In genomic region chr1:151627141-151627540, GRCm38 (mm10) we compare ENCODE assay signal across 19 mouse cellular contexts. TPM values are rescaled to one million over a fixed set of nuclear protein-coding genes. Genes with fewer than 3 reads are reported as not detected.
DNase-seq lines count a peak whose midpoint lies in the region; ATAC-seq and TF ChIP-seq lines count a peak whose summit lies in the region.
"Had no signal": no experiment of that assay in that cellular context is flagged by ENCODE, and none has a peak within 500 bp of the region (broad histone marks: within the 10 kb centered on the region; RNA-seq: fewer than 3 reads in every experiment).

No protein-coding gene starts in this region.

- WGBS in forebrain, embryonic 11.5 days, result 67% methylated on average over 3 of the region's 3 CpGs
- 40% methylated on average over 3 of the region's 3 CpGs for WGBS in forebrain, postnatal 0 days
- WGBS in forebrain, embryonic 14.5 days, result 38% methylated on average over 3 of the region's 3 CpGs

- no peaks in the 10 kb centered on the region for H3K27me3 ChIP-seq in forebrain, embryonic 11.5 days (ENCODE audit: control insufficient read depth, insufficient read depth, low read length)
- no peaks in the 10 kb centered on the region for H3K27me3 ChIP-seq in forebrain, postnatal 0 days (ENCODE audit: insufficient read depth, low read length)
- H3K27me3 ChIP-seq in forebrain, embryonic 14.5 days (replicated peaks; ENCODE audit: control insufficient read depth, insufficient read depth, low read length), result no peaks in the 10 kb centered on the region
- H3K27me3 ChIP-seq: hindbrain, embryonic 15.5 days; liver, embryonic 15.5 days; megakaryocyte, embryonic 14.5 days; midbrain, embryonic 13.5 days had no signal

- DNase-seq in forebrain, embryonic 11.5 days (ENCODE audit: low spot score), result no peak
- no peak for DNase-seq in forebrain, postnatal 0 days
- peak; percentile 74 for DNase-seq in kidney, adult 9 months
- DNase-seq in kidney, postnatal 10 days, result no peak
- DNase-seq in forebrain, embryonic 14.5 days (ENCODE audit: low spot score), result no peak
- DNase-seq in kidney, postnatal 25 days, result peak; percentile 12 to 57
- DNase-seq in cerebellum, adult 9-11 months, result no peak
- DNase-seq in adrenal gland, postnatal 14 days, result no peak
- DNase-seq: adrenal gland, postnatal 10 days; liver; lung, postnatal 36 days; right cerebral cortex, postnatal 14 days had no signal

- no peak overlapping the region for H3K9ac ChIP-seq in forebrain, embryonic 11.5 days (ENCODE audit: low read length)
- H3K9ac ChIP-seq in forebrain, postnatal 0 days, result no peak overlapping the region
- no peak overlapping the region for H3K9ac ChIP-seq in forebrain, embryonic 14.5 days (ENCODE audit: low read length)
- H3K9ac ChIP-seq: hindbrain, embryonic 15.5 days; liver, embryonic 15.5 days; midbrain, embryonic 13.5 days had no signal

- no peaks in the 10 kb centered on the region for H3K4me1 ChIP-seq in forebrain, embryonic 11.5 days (replicated peaks; ENCODE audit: control insufficient read depth, insufficient read depth, low read length)
- 0 out of 2 replicates have a peak, but pooled peaks cover 8% of the 10 kb centered on the region for H3K4me1 ChIP-seq in forebrain, postnatal 0 days (ENCODE audit: insufficient read depth)
- peaks cover 14% of the 10 kb centered on the region; the same call in 1 of the 2 replicates for H3K4me1 ChIP-seq in forebrain, embryonic 14.5 days (ENCODE audit: control insufficient read depth, insufficient read depth, low read length)

- no peaks in the 10 kb centered on the region for H3K36me3 ChIP-seq in forebrain, embryonic 11.5 days (ENCODE audit: control insufficient read depth, insufficient read depth, low read length)
- H3K36me3 ChIP-seq in forebrain, postnatal 0 days (ENCODE audit: insufficient read depth), result no peaks in the 10 kb centered on the region
- H3K36me3 ChIP-seq in forebrain, embryonic 14.5 days (ENCODE audit: control insufficient read depth, insufficient read depth, low read length), result no peaks in the 10 kb centered on the region
- H3K36me3 ChIP-seq: hindbrain, embryonic 15.5 days; limb, embryonic 10.5 days; liver, embryonic 15.5 days; midbrain, embryonic 13.5 days had no signal

- H3K27ac ChIP-seq in forebrain, embryonic 11.5 days (ENCODE audit: low read depth, low read length), result peak overlapping the region; percentile 4; the same call in 1 of the 2 replicates
- no peak overlapping the region for H3K27ac ChIP-seq in forebrain, postnatal 0 days (ENCODE audit: low read depth, low read length)
- H3K27ac ChIP-seq in forebrain, embryonic 14.5 days (ENCODE audit: low read depth, low read length), result 0 out of 2 replicates have a peak overlapping the region, but pooled peaks have one; percentile 36
- H3K27ac ChIP-seq: hindbrain, embryonic 15.5 days; limb, embryonic 10.5 days; liver, embryonic 15.5 days; midbrain, embryonic 13.5 days; stomach, postnatal 0 days had no signal

- ATAC-seq in forebrain, embryonic 11.5 days (replicated peaks; ENCODE audit: low FRiP score), result no peak
- no peak for ATAC-seq in forebrain, postnatal 0 days
- ATAC-seq in forebrain, embryonic 14.5 days, result peak; percentile 47

- no peak for TF ChIP-seq CTCF in forebrain, postnatal 0 days (IDR thresholded peaks at IDR 0.05; ENCODE audit: low read depth)

- H3K4me2 ChIP-seq in forebrain, embryonic 11.5 days (ENCODE audit: low read depth, low read length, severe bottlenecking), result no peak overlapping the region
- no peak overlapping the region for H3K4me2 ChIP-seq in forebrain, postnatal 0 days (ENCODE audit: low read depth)
- no peak overlapping the region for H3K4me2 ChIP-seq in forebrain, embryonic 14.5 days (ENCODE audit: low read length)
- H3K4me2 ChIP-seq: heart, embryonic 11.5 days; hindbrain, embryonic 15.5 days; liver, embryonic 15.5 days; midbrain, embryonic 13.5 days had no signal

- no peak overlapping the region for H3K4me3 ChIP-seq in forebrain, embryonic 11.5 days (ENCODE audit: low read depth, low read length)
- H3K4me3 ChIP-seq in forebrain, postnatal 0 days (ENCODE audit: low read depth, low read length), result no peak overlapping the region
- H3K4me3 ChIP-seq in forebrain, embryonic 14.5 days (ENCODE audit: low read depth, low read length), result no peak overlapping the region
- H3K4me3 ChIP-seq: hindbrain, embryonic 15.5 days; limb, embryonic 10.5 days; liver, embryonic 15.5 days; megakaryocyte, embryonic 14.5 days; midbrain, embryonic 13.5 days had no signal

- H3K9me3 ChIP-seq in forebrain, embryonic 11.5 days (ENCODE audit: control insufficient read depth, low read length), result no peaks in the 10 kb centered on the region
- no peaks in the 10 kb centered on the region for H3K9me3 ChIP-seq in forebrain, postnatal 0 days (ENCODE audit: low read length)
- no peaks in the 10 kb centered on the region for H3K9me3 ChIP-seq in forebrain, embryonic 14.5 days (replicated peaks; ENCODE audit: control insufficient read depth, low read length)
- H3K9me3 ChIP-seq: hindbrain, embryonic 15.5 days; limb, embryonic 10.5 days; liver, embryonic 15.5 days; midbrain, embryonic 13.5 days had no signal

RNA-seq across cellular contexts. Expression of gene Fam129a, which starts 56.2 kb away (rescaled TPM):
- polyA plus RNA-seq in forebrain, embryonic 11.5 days (2014; fragmentation: Nextera tagmentation; extraction: Ambion mirVana), result 1.1 and 1.3 TPM in 2 replicates
- 0.92 and 2.9 TPM in 2 replicates for total RNA-seq in forebrain, postnatal 0 days (2014; rRNA removed)
- 0.75 and 0.93 TPM in 2 replicates for polyA plus RNA-seq in forebrain, postnatal 0 days (2015; fragmentation: Nextera tagmentation; extraction: Ambion mirVana)
- 0.33 TPM in 2 replicates for polyA plus RNA-seq in forebrain, embryonic 14.5 days (2014; fragmentation: Nextera tagmentation; extraction: Ambion mirVana)
- total RNA-seq in adrenal gland, postnatal 14 days (2021), result 102 and 121 TPM in 2 replicates

Comparison
In these comparisons a context has a peak if more than half of its experiments do, and no peak if none do; other contexts are left out.
1. DNase-seq: peak in kidney, adult 9 months (single experiment) and kidney, postnatal 25 days (2 of 2); none in forebrain, embryonic 11.5 days (single experiment), forebrain, postnatal 0 days (single experiment), kidney, postnatal 10 days (single experiment), forebrain, embryonic 14.5 days (single experiment), cerebellum, adult 9-11 months (single experiment) and adrenal gland, postnatal 14 days (single experiment).